Mouse (Mus musculus) kidney, adult 2 months (tissue): ENCODE measurements around the gene Hhat.

Experiments
- CTCF ChIP-seq: fragments of 200-500 bp; conservative IDR thresholded peaks from 2 replicates; pipeline ENCODE4 v1.5.1; 2011; ENCODE audit warnings: low read depth, mild to moderate bottlenecking, control low read depth, low read length, moderate library complexity, mixed read lengths; ENCODE audit not compliant: insufficient read depth, insufficient read length
- POLR2A ChIP-seq: fragments of 200-500 bp; IDR thresholded peaks from one replicate; pipeline ENCODE4 v1.6.1; 2011; ENCODE audit warnings: low read depth, low read length, control low read depth

GRCm38 (mm10) chr1:192778206-192778605 is 7.2 kb upstream of the Hhat start:
- TF ChIP-seq CTCF (no peak), POLR2A (no peak)
